Mouse (Mus musculus): ENCODE data around the gene Olfr110.
"Not testable (repeated sequence)": the region's sequence is repeated elsewhere in the genome, so short reads cannot be mapped to it uniquely, and the experiment has no call there.

Olfr110 gene

DNA sequence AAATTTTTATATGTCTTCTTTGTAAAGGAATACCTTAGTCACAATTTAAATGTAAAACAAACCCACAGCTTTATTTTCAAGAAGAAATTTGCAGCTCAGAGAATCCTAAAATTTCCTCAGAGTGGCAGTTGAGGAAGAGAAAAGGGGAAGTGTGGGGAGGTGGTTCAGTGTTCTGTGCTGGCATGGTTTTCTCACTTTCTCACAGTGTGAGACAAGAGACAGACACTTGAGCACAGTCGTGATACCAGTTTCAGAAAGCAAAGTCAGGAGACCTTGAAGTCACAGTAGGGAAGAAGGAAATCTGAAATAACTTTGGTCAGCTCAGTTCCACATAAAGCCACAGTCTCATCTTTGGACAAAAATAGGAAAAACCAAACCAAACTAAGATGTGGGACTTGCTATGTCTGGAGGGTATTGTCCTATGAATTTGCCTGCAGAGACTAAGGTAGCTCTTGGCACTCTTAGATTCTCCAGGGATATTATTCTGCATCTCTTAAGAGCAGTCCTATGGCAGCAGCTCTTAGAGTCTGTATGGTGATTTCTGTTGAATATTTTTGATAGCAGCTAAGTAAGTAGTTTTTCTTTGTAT is at the start of gene Olfr110:
Olfr110 (plus strand) TSS at position 539 of the 589 bp plus-strand sequence.
- in situ Hi-C loops (cut with MboI) = no loop called here

DNA sequence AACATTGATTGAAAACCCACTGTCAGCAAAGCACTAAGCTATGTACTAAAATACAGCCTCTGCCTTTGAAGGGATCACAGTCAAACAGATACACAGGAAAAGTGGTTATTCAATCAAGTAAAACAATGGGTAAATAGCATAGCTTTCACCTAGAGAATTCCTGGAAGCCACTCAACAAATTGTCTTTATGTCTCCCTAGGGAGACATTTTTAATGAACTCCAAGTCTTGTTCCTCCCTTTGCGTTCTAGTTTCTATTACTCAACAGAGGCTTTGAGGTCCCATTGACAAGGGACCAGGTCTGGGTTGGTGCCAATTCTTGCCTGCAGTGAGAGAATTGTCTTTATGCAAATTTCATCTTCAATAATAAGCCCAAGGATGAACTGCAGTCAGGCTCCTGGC is 47.1 kb upstream of the Olfr110 start, which contains the start of gene Olfr108:
Olfr108 (plus strand) TSS at position 301 of the 400 bp plus-strand sequence.
- in situ Hi-C loops (cut with MboI) = no loop called here

DNA sequence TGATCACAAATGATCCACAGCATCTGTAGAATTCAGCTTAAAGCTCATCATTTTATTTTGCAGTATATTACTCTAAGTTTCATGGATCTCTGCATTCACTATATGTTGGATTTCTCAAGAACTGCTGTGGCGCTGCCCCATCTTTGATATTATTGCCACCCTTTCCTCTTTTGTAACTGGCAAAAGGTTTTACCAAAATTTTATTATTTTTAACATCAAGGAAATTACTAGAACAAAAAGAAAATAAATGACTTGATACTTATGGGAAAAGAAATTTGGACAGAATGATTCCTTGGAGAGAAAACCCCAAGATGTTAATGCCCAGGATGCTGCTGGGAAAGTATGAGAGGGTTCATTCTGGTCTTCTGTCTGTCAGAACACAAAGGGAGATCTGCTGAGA is 33.7 kb upstream of the Olfr110 start, which contains the start of gene Olfr109:
Olfr109 (plus strand) TSS at position 301 of the 400 bp plus-strand sequence.
- in situ Hi-C loops (cut with MboI) = no loop called here

- in situ Hi-C loops (cut with MboI) = no loop called here
Observed at GRCm38 (mm10) chr17:37483452-37483851, 8.8 kb upstream of the Olfr110 start, which contains the start of gene H2-M2. H2-M2 (minus strand) TSS chr17:37483552.

GRCm38 (mm10) chr17:37507730-37508129 is 15.5 kb downstream of the Olfr110 start, which contains the start of gene Olfr111:
Olfr111 (plus strand) TSS chr17:37508030.
- in situ Hi-C loops (cut with MboI) = no loop called here

GRCm38 (mm10) chr17:37524612-37525011 is 32.3 kb downstream of the Olfr110 start:
- in situ Hi-C loops (cut with MboI) = not testable (repeated sequence)

DNA sequence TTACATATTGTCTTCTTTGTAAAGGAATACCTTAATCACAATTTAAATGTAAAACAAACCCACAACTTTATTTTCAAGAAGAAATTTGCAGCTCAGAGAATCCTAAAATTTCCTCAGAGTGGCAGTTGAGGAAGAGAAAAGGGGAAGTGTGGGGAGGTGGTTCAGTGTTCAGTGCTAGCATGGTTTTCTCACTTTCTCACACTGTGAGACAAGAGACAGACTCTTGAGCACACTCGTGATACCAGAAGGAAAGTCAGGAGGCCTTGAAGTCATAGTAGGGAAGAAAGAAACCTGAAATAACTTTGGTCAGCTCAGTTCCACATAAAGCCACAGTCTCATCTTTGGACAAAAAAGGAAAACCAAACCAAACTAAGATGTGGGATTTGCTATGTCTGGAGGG is 33.2 kb downstream of the Olfr110 start:
- in situ Hi-C loops (cut with MboI) = not testable (repeated sequence)

GRCm38 (mm10) chr17:37535173-37535572 is 42.9 kb downstream of the Olfr110 start:
- in situ Hi-C loops (cut with MboI) = no loop called here

DNA sequence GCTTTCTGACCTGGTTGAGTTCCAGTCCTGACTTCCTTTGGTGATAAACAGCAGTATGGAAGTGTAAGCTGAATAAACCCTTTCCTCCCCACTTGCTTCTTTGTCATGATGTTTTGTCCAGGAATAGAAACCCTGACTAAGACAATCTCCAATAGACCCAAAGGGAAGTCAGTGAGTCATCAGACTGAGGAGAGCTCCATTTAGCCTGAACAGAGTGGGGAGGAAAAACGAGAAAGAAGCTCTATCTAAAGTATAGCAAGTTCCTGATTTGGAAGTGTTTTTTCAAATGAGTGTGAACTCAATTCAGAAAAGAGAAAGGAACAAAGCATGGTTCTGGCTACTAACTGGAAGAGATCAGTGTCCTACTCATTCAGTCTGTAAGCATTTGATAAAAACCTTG is 46.1 kb downstream of the Olfr110 start:
- in situ Hi-C loops (cut with MboI) = not testable (repeated sequence)

GRCm38 (mm10) chr17:37541454-37542119 is 49.3 kb downstream of the Olfr110 start:
- in situ Hi-C loops (cut with MboI) = no loop called here

DNA sequence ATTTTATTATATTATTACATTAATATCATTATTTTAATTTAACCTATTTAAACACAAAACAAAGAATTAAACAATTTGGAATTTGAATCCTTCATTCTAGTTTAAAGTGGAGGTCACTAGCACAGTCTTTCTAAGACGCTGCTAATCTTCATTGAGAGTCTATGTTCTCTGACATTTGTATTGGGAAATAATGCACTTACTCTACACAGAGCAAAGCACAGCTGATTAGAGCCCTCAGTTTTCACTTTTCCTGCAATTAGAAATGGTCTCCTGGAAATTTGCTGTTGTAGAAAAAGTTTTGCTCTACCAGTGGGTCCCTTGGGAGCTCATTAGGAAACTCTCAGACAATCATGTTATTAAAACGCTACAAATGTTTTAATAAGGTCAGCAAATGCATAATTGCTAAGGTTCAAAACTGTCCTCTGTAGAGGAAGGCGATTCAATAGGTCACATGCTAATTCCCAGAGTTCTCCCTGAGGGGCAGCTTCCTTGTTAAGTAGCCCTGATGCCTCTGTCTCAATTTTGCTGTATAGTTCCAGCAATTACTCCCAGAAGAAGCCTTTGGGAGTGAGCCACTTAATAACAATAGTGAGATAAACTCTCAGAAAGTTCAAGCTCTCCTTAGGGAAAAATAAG is 51.6 kb downstream of the Olfr110 start:
- in situ Hi-C loops (cut with MboI) = no loop called here

Measured in mature B cell (primary cell).